Mouse (Mus musculus) ES-E14 (cell line): ENCODE results near the gene Sh3rf1.

Experiments used
- CHD2 ChIP-seq: IDR thresholded peaks from 2 replicates; pipeline ENCODE4 v1.6.1; 2014; ENCODE audit warnings: mild to moderate bottlenecking, low read depth, low read length, inconsistent platforms
- HCFC1 ChIP-seq: IDR thresholded peaks from 2 replicates; pipeline ENCODE4 v1.6.1; 2012; ENCODE audit warnings: low read length, inconsistent platforms, borderline replicate concordance; ENCODE audit not compliant: insufficient read depth
- MAFK ChIP-seq: IDR thresholded peaks from 2 replicates; pipeline ENCODE4 v1.6.1; 2014; ENCODE audit warnings: mild to moderate bottlenecking, low read depth, low read length, inconsistent platforms; ENCODE audit not compliant: insufficient read depth
- ZNF384 ChIP-seq: IDR thresholded peaks from 2 replicates; pipeline ENCODE4 v1.6.1; 2012; ENCODE audit warnings: low read depth, low read length, inconsistent platforms

DNA sequence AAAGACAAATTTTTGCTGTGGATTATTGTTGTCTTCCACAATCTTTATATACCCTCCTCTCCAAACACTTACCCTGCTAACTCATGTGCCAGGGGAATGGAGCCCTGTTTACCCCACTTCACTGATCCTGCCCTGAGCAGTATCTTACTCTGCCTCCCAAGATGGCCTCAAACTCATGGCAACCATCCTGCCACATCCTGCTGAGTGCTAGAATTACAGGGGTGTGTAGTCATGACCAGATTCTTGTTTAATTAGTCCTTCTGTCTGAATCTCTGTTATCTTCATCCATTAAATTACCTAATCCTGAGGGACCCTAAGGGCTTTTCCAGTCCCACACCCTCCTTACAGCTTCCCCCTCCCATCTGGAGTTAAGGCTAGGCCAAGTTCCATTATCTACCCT is 201.5 kb downstream of the Sh3rf1 start:
- TF ChIP-seq HCFC1 = no peak
- no peak for TF ChIP-seq MAFK
- TF ChIP-seq ZNF384 = no peak
- no peak for TF ChIP-seq CHD2
